Mouse (Mus musculus): ENCODE results near the gene Tnfrsf1a.

- TF ChIP-seq CTCF (IDR thresholded peaks at IDR 0.05; ENCODE audit: borderline replicate concordance, insufficient read depth, low read depth, low read length) (no peak), POLR2A (IDR thresholded peaks at IDR 0.05; ENCODE audit: borderline replicate concordance, insufficient read depth, low read length) (no peak)
Observed at GRCm38 (mm10) chr6:125322794-125323193, 26.4 kb upstream of the Tnfrsf1a start.
